24 mouse cellular contexts compared by ENCODE assay signal in the genomic region with DNA sequence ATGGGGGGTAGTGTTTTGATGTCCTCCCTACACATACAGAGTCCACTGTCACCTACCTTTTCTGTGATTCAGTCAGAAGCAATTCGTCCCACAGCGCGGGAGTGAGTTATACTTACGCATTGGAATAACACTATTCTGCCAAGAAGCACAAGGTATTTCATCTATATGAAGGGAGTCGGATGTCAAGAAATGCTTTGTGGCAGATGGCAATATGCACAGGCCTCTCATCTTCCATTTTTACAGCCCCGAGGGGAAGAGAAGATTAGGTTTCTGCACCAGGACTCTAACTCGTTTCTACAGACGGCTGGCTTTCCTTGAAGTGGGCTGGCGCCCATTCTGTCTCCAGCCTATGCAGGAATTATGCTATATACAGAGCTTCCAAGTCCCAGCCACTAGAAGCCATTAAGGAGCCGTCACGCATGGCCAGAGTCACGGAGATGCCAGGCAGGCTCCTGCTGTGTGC. TPM values are rescaled to one million over a fixed set of nuclear protein-coding genes. Genes with fewer than 3 reads are reported as not detected.
A peak's percentile ranks its signal among the peaks of the same experiment; 100 is the strongest.
DNase-seq lines count a peak whose midpoint lies in the region; ATAC-seq and TF ChIP-seq lines count a peak whose summit lies in the region.
"Had no signal": no experiment of that assay in that cellular context is flagged by ENCODE, and none has a peak within 500 bp of the region (broad histone marks: within the 10 kb centered on the region; RNA-seq: fewer than 3 reads in every experiment).

No protein-coding gene starts in this region.

- ATAC-seq in kidney, embryonic 14.5 days (ENCODE audit: low FRiP score, low TSS enrichment) = peak; percentile 92
- ATAC-seq in midbrain, embryonic 14.5 days (ENCODE audit: low FRiP score, low TSS enrichment) = no peak
- ATAC-seq in midbrain, embryonic 13.5 days = no peak
- ATAC-seq in hindbrain, embryonic 15.5 days (ENCODE audit: low FRiP score, low read depth) = no peak
- ATAC-seq in neural tube, embryonic 13.5 days (ENCODE audit: low read depth) = peak; percentile 66; the same call in 1 of the 2 replicates
- ATAC-seq: forebrain, embryonic 16.5 days had no signal

- no peak for DNase-seq in kidney, adult 9 months
- peak; percentile 29 for DNase-seq in midbrain, embryonic 14.5 days
- DNase-seq in layer of hippocampus, postnatal 14 days (ENCODE audit: low spot score in 2 of 2) = no peak
- DNase-seq in cerebellum, adult 2 months = no peak
- DNase-seq: adrenal gland, postnatal 36 days; B cell, adult 2 months; cerebellum, adult 18-20 months; cerebellum, postnatal 36 days; gastrocnemius, adult 2 months; heart, adult 11 months; heart, postnatal 14 days; kidney, postnatal 36 days; lung, postnatal 4 days; thymus, postnatal 25 days had no signal

- H3K4me3 ChIP-seq in kidney, embryonic 14.5 days (ENCODE audit: low read length) = no peak overlapping the region
- H3K4me3 ChIP-seq in midbrain, embryonic 14.5 days (replicated peaks; ENCODE audit: low read depth, low read length) = no peak overlapping the region
- no peak overlapping the region for H3K4me3 ChIP-seq in midbrain, embryonic 13.5 days (replicated peaks)
- H3K4me3 ChIP-seq in hindbrain, embryonic 15.5 days = no peak overlapping the region
- no peak overlapping the region for H3K4me3 ChIP-seq in neural tube, embryonic 13.5 days
- H3K4me3 ChIP-seq in cerebellum, adult 2 months (replicated peaks; ENCODE audit: insufficient read depth, low read depth, low read length) = no peak overlapping the region
- H3K4me3 ChIP-seq: embryonic facial prominence, embryonic 12.5 days; gastrocnemius, adult 2 months; heart, embryonic 12.5 days; limb, embryonic 12.5 days; lung, embryonic 15.5 days had no signal

- 0 out of 2 replicates have a peak, but pooled peaks cover 7% of the 10 kb centered on the region for H3K4me1 ChIP-seq in kidney, embryonic 14.5 days (ENCODE audit: control insufficient read depth, insufficient read depth, low read length)
- no peaks in the 10 kb centered on the region for H3K4me1 ChIP-seq in midbrain, embryonic 14.5 days (ENCODE audit: control insufficient read depth, insufficient read depth, low read length)
- H3K4me1 ChIP-seq in midbrain, embryonic 13.5 days (replicated peaks) = 0 out of 2 replicates have a peak, but pooled peaks cover 4% of the 10 kb centered on the region
- peaks cover 14% of the 10 kb centered on the region; the same call in 1 of the 2 replicates for H3K4me1 ChIP-seq in hindbrain, embryonic 15.5 days (replicated peaks)
- H3K4me1 ChIP-seq in neural tube, embryonic 13.5 days (replicated peaks) = peaks cover 22% of the 10 kb centered on the region
- H3K4me1 ChIP-seq in cerebellum, adult 2 months (ENCODE audit: control insufficient read depth, insufficient read depth, low read length) = peaks cover 3% of the 10 kb centered on the region; the same call in 1 of the 2 replicates

- 22% methylated on average over 12 of the region's 12 CpGs for WGBS in kidney, embryonic 14.5 days
- 65% methylated on average over 12 of the region's 12 CpGs for WGBS in midbrain, embryonic 14.5 days
- 68% methylated on average over 12 of the region's 12 CpGs for WGBS in midbrain, embryonic 13.5 days
- WGBS in hindbrain, embryonic 15.5 days = 62% methylated on average over 12 of the region's 12 CpGs
- 63% methylated on average over 12 of the region's 12 CpGs for WGBS in neural tube, embryonic 13.5 days
- 65% methylated on average over 12 of the region's 12 CpGs for WGBS in cerebellum, adult 2 months

- TF ChIP-seq POLR2A in cerebellum, adult 2 months (IDR thresholded peaks at IDR 0.05; ENCODE audit: borderline replicate concordance, insufficient read depth, low read length) = no peak

- H3K27ac ChIP-seq in kidney, embryonic 14.5 days (ENCODE audit: low read depth, low read length) = no peak overlapping the region
- no peak overlapping the region for H3K27ac ChIP-seq in midbrain, embryonic 14.5 days (replicated peaks; ENCODE audit: low read depth, low read length)
- no peak overlapping the region for H3K27ac ChIP-seq in midbrain, embryonic 13.5 days
- 0 out of 2 replicates have a peak overlapping the region, but pooled peaks have one; percentile 25 for H3K27ac ChIP-seq in hindbrain, embryonic 15.5 days (replicated peaks)
- peak overlapping the region; percentile 57 for H3K27ac ChIP-seq in neural tube, embryonic 13.5 days (replicated peaks)
- no peak overlapping the region for H3K27ac ChIP-seq in cerebellum, adult 2 months (ENCODE audit: insufficient read depth, low read length)
- H3K27ac ChIP-seq: embryonic facial prominence, embryonic 12.5 days; gastrocnemius, adult 2 months; limb, embryonic 12.5 days; liver, embryonic 14.5 days; lung, embryonic 15.5 days had no signal

- no peak overlapping the region for H3K9ac ChIP-seq in kidney, embryonic 14.5 days (ENCODE audit: low read depth, low read length)
- H3K9ac ChIP-seq in midbrain, embryonic 14.5 days (replicated peaks; ENCODE audit: low read length) = no peak overlapping the region
- H3K9ac ChIP-seq in midbrain, embryonic 13.5 days (replicated peaks) = no peak overlapping the region
- H3K9ac ChIP-seq in hindbrain, embryonic 15.5 days = no peak overlapping the region
- no peak overlapping the region for H3K9ac ChIP-seq in neural tube, embryonic 13.5 days
- H3K9ac ChIP-seq: embryonic facial prominence, embryonic 12.5 days; heart, embryonic 12.5 days; limb, embryonic 12.5 days; liver, embryonic 14.5 days; lung, embryonic 15.5 days had no signal

- H3K9me3 ChIP-seq in kidney, embryonic 14.5 days (ENCODE audit: control insufficient read depth, low read length) = peaks cover 4% of the 10 kb centered on the region
- no peaks in the 10 kb centered on the region for H3K9me3 ChIP-seq in midbrain, embryonic 14.5 days (ENCODE audit: control insufficient read depth, low read length)
- 0 out of 2 replicates have a peak, but pooled peaks cover 2% of the 10 kb centered on the region for H3K9me3 ChIP-seq in midbrain, embryonic 13.5 days
- no peaks in the 10 kb centered on the region for H3K9me3 ChIP-seq in hindbrain, embryonic 15.5 days
- 0 out of 2 replicates have a peak, but pooled peaks cover 5% of the 10 kb centered on the region for H3K9me3 ChIP-seq in neural tube, embryonic 13.5 days
- H3K9me3 ChIP-seq: embryonic facial prominence, embryonic 12.5 days; lung, embryonic 15.5 days had no signal

- no peaks in the 10 kb centered on the region for H3K36me3 ChIP-seq in kidney, embryonic 14.5 days (ENCODE audit: control insufficient read depth, insufficient read depth, low read length)
- H3K36me3 ChIP-seq in midbrain, embryonic 14.5 days (ENCODE audit: control insufficient read depth, insufficient read depth, low read length) = no peaks in the 10 kb centered on the region
- H3K36me3 ChIP-seq in midbrain, embryonic 13.5 days = no peaks in the 10 kb centered on the region
- H3K36me3 ChIP-seq in hindbrain, embryonic 15.5 days = no peaks in the 10 kb centered on the region
- H3K36me3 ChIP-seq in neural tube, embryonic 13.5 days = no peaks in the 10 kb centered on the region
- H3K36me3 ChIP-seq: embryonic facial prominence, embryonic 12.5 days; heart, embryonic 12.5 days; limb, embryonic 12.5 days; lung, embryonic 15.5 days had no signal

- H3K27me3 ChIP-seq in kidney, embryonic 14.5 days (ENCODE audit: control insufficient read depth, insufficient read depth, low read length) = no peaks in the 10 kb centered on the region
- H3K27me3 ChIP-seq in midbrain, embryonic 14.5 days (ENCODE audit: control insufficient read depth, insufficient read depth, low read length) = no peaks in the 10 kb centered on the region
- H3K27me3 ChIP-seq in midbrain, embryonic 13.5 days = no peaks in the 10 kb centered on the region
- no peaks in the 10 kb centered on the region for H3K27me3 ChIP-seq in hindbrain, embryonic 15.5 days
- H3K27me3 ChIP-seq in neural tube, embryonic 13.5 days = no peaks in the 10 kb centered on the region
- H3K27me3 ChIP-seq in cerebellum, adult 2 months (ENCODE audit: control insufficient read depth, insufficient read depth, low read length) = no peaks in the 10 kb centered on the region; the same call in 1 of the 2 replicates
- H3K27me3 ChIP-seq: embryonic facial prominence, embryonic 12.5 days; heart, embryonic 12.5 days; limb, embryonic 12.5 days; lung, embryonic 15.5 days had no signal

- H3K4me2 ChIP-seq in kidney, embryonic 14.5 days (replicated peaks; ENCODE audit: low read depth, low read length) = no peak overlapping the region
- H3K4me2 ChIP-seq in midbrain, embryonic 14.5 days (ENCODE audit: low read length) = no peak overlapping the region
- H3K4me2 ChIP-seq in midbrain, embryonic 13.5 days (replicated peaks) = no peak overlapping the region
- no peak overlapping the region for H3K4me2 ChIP-seq in hindbrain, embryonic 15.5 days
- no peak overlapping the region for H3K4me2 ChIP-seq in neural tube, embryonic 13.5 days
- H3K4me2 ChIP-seq: embryonic facial prominence, embryonic 12.5 days; heart, embryonic 12.5 days; limb, embryonic 12.5 days; lung, embryonic 15.5 days had no signal

- no peak for TF ChIP-seq CTCF in cerebellum, adult 2 months (IDR thresholded peaks at IDR 0.05; ENCODE audit: borderline replicate concordance, insufficient read depth, low read depth, low read length)

RNA-seq across cellular contexts. Expression of a gene that starts 29.8 kb away (rescaled TPM):
- 12.3 and 13.1 TPM in 2 replicates for polyA plus RNA-seq in kidney, embryonic 14.5 days (2014; fragmentation: Nextera tagmentation; extraction: Ambion mirVana)
- polyA plus RNA-seq in midbrain, embryonic 14.5 days (2014; fragmentation: Nextera tagmentation; extraction: Ambion mirVana) = 9.5 and 10.0 TPM in 2 replicates
- 11.0 and 11.6 TPM in 2 replicates for polyA plus RNA-seq in midbrain, embryonic 13.5 days (2015; fragmentation: Nextera tagmentation; extraction: Ambion mirVana)
- polyA plus RNA-seq in hindbrain, embryonic 15.5 days (2015; fragmentation: Nextera tagmentation; extraction: Ambion mirVana) = 9.7 and 10.0 TPM in 2 replicates
- polyA plus RNA-seq in neural tube, embryonic 13.5 days (2015; fragmentation: Nextera tagmentation; extraction: Ambion mirVana) = 10.8 and 11.0 TPM in 2 replicates
- total RNA-seq in layer of hippocampus, postnatal 14 days (2021) = 10 to 100 TPM; 12.9 to 13.5 TPM
- 15.2 and 15.9 TPM in 2 replicates for polyA plus RNA-seq in cerebellum, adult 2 months (2012; rRNA removed)

RNA-seq across cellular contexts. Expression of a gene that starts 29.8 kb away (rescaled TPM):
- 639 and 654 TPM in 2 replicates for polyA plus RNA-seq in kidney, embryonic 14.5 days (2014; fragmentation: Nextera tagmentation; extraction: Ambion mirVana)
- polyA plus RNA-seq in midbrain, embryonic 14.5 days (2014; fragmentation: Nextera tagmentation; extraction: Ambion mirVana) = 520 and 567 TPM in 2 replicates
- polyA plus RNA-seq in midbrain, embryonic 13.5 days (2015; fragmentation: Nextera tagmentation; extraction: Ambion mirVana) = 540 and 561 TPM in 2 replicates
- polyA plus RNA-seq in hindbrain, embryonic 15.5 days (2015; fragmentation: Nextera tagmentation; extraction: Ambion mirVana) = 473 and 479 TPM in 2 replicates
- 542 and 545 TPM in 2 replicates for polyA plus RNA-seq in neural tube, embryonic 13.5 days (2015; fragmentation: Nextera tagmentation; extraction: Ambion mirVana)
- 100 to 1,000 TPM; 223 to 246 TPM for total RNA-seq in layer of hippocampus, postnatal 14 days (2021)
- polyA plus RNA-seq in cerebellum, adult 2 months (2012; rRNA removed) = 220 and 228 TPM in 2 replicates

Comparison
In these comparisons a context has a peak if more than half of its experiments do, and no peak if none do; other contexts are left out.
1. ATAC-seq: peak in kidney, embryonic 14.5 days (single experiment) and neural tube, embryonic 13.5 days (single experiment); none in midbrain, embryonic 14.5 days (single experiment), midbrain, embryonic 13.5 days (single experiment) and hindbrain, embryonic 15.5 days (single experiment).
2. H3K27ac ChIP-seq: peak in hindbrain, embryonic 15.5 days (single experiment) and neural tube, embryonic 13.5 days (single experiment); none in kidney, embryonic 14.5 days (single experiment), midbrain, embryonic 14.5 days (single experiment), midbrain, embryonic 13.5 days (single experiment) and cerebellum, adult 2 months (single experiment).